Mouse (Mus musculus): ENCODE results near the gene Zbtb2. TPM values are rescaled to one million over a fixed set of nuclear protein-coding genes. Genes with fewer than 3 reads are reported as not detected.
A peak's percentile ranks its signal among the peaks of the same experiment; 100 is the strongest.

Gene Zbtb2
- polyA plus RNA-seq, 1 experiment from 2014 or later = 11.7 TPM

GRCm38 (mm10) chr10:4425245-4425644 lies 37.3 kb upstream of the Zbtb2 start:
- H3K9me3 ChIP-seq (ENCODE audit: control insufficient read depth, low read length) = no peaks in the 10 kb centered on the region
- 81% methylated on average over 8 of the region's 8 CpGs for WGBS
- no peaks in the 10 kb centered on the region for H3K4me1 ChIP-seq (ENCODE audit: control insufficient read depth, insufficient read depth, low read depth, low read length)
- no peak for ATAC-seq
- H3K27me3 ChIP-seq (replicated peaks; ENCODE audit: control insufficient read depth, insufficient read depth, low read length) = no peaks in the 10 kb centered on the region
- no peak overlapping the region for H3K4me3 ChIP-seq (ENCODE audit: low read length)
- no peak overlapping the region for H3K27ac ChIP-seq (ENCODE audit: low read depth, low read length)
- H3K9ac ChIP-seq (ENCODE audit: low read depth, low read length) = no peak overlapping the region
- H3K36me3 ChIP-seq (ENCODE audit: control insufficient read depth, insufficient read depth, low read length) = peaks cover 13% of the 10 kb centered on the region
- H3K4me2 ChIP-seq (ENCODE audit: low read length) = no peak overlapping the region

GRCm38 (mm10) chr10:4407191-4407590 lies 19.3 kb upstream of the Zbtb2 start:
- Histone ChIP-seq H3K36me3 (ENCODE audit: control insufficient read depth, insufficient read depth, low read length) (peaks cover 16% of the 10 kb centered on the region; the same call in 1 of the 2 replicates), H3K4me2 (ENCODE audit: low read length) (no peak overlapping the region), H3K4me1 (ENCODE audit: control insufficient read depth, insufficient read depth, low read depth, low read length) (no peaks in the 10 kb centered on the region; the same call in 1 of the 2 replicates), H3K27me3 (replicated peaks; ENCODE audit: control insufficient read depth, insufficient read depth, low read length) (no peaks in the 10 kb centered on the region), H3K27ac (ENCODE audit: low read depth, low read length) (no peak overlapping the region), H3K4me3 (ENCODE audit: low read length) (no peak overlapping the region), H3K9me3 (ENCODE audit: control insufficient read depth, low read length) (no peaks in the 10 kb centered on the region), H3K9ac (ENCODE audit: low read depth, low read length) (no peak overlapping the region)
- ATAC-seq = no peak
- 96% methylated on average over 1 of the region's 1 CpGs for WGBS

GRCm38 (mm10) chr10:4405511-4405910 lies 17.6 kb upstream of the Zbtb2 start:
- 83% methylated on average over 5 of the region's 5 CpGs for WGBS
- Histone ChIP-seq H3K27me3 (replicated peaks; ENCODE audit: control insufficient read depth, insufficient read depth, low read length) (no peaks in the 10 kb centered on the region), H3K4me2 (ENCODE audit: low read length) (no peak overlapping the region), H3K4me1 (ENCODE audit: control insufficient read depth, insufficient read depth, low read depth, low read length) (no peaks in the 10 kb centered on the region; the same call in 1 of the 2 replicates), H3K36me3 (ENCODE audit: control insufficient read depth, insufficient read depth, low read length) (peaks cover 14% of the 10 kb centered on the region; the same call in 1 of the 2 replicates), H3K9me3 (ENCODE audit: control insufficient read depth, low read length) (no peaks in the 10 kb centered on the region), H3K4me3 (ENCODE audit: low read length) (no peak overlapping the region), H3K9ac (ENCODE audit: low read depth, low read length) (no peak overlapping the region), H3K27ac (ENCODE audit: low read depth, low read length) (no peak overlapping the region)
- no peak; the same call in 1 of the 2 replicates for ATAC-seq

GRCm38 (mm10) chr10:4404895-4405491 lies 17.1 kb upstream of the Zbtb2 start:
- H3K27me3 ChIP-seq (replicated peaks; ENCODE audit: control insufficient read depth, insufficient read depth, low read length) = no peaks in the 10 kb centered on the region
- no peak overlapping the region for H3K4me2 ChIP-seq (ENCODE audit: low read length)
- no peak overlapping the region for H3K4me3 ChIP-seq (ENCODE audit: low read length)
- ATAC-seq = peak; percentile 57
- WGBS = 57% methylated on average over 5 of the region's 5 CpGs
- H3K36me3 ChIP-seq (ENCODE audit: control insufficient read depth, insufficient read depth, low read length) = peaks cover 14% of the 10 kb centered on the region; the same call in 1 of the 2 replicates
- H3K9ac ChIP-seq (ENCODE audit: low read depth, low read length) = no peak overlapping the region
- H3K27ac ChIP-seq (ENCODE audit: low read depth, low read length) = no peak overlapping the region
- H3K9me3 ChIP-seq (ENCODE audit: control insufficient read depth, low read length) = no peaks in the 10 kb centered on the region
- H3K4me1 ChIP-seq (ENCODE audit: control insufficient read depth, insufficient read depth, low read depth, low read length) = no peaks in the 10 kb centered on the region

- no peak for ATAC-seq
- Histone ChIP-seq H3K9me3 (ENCODE audit: control insufficient read depth, low read length) (no peaks in the 10 kb centered on the region), H3K27me3 (replicated peaks; ENCODE audit: control insufficient read depth, insufficient read depth, low read length) (no peaks in the 10 kb centered on the region), H3K4me2 (ENCODE audit: low read length) (no peak overlapping the region), H3K27ac (ENCODE audit: low read depth, low read length) (no peak overlapping the region), H3K9ac (ENCODE audit: low read depth, low read length) (no peak overlapping the region), H3K4me3 (ENCODE audit: low read length) (no peak overlapping the region), H3K36me3 (ENCODE audit: control insufficient read depth, insufficient read depth, low read length) (peaks cover 2% of the 10 kb centered on the region; the same call in 1 of the 2 replicates), H3K4me1 (ENCODE audit: control insufficient read depth, insufficient read depth, low read depth, low read length) (no peaks in the 10 kb centered on the region)
- 91% methylated on average over 5 of the region's 5 CpGs for WGBS
These were observed 10.2 kb upstream of the Zbtb2 start for GRCm38 (mm10) chr10:4398058-4398457.

GRCm38 (mm10) chr10:4395321-4395720 lies 7.4 kb upstream of the Zbtb2 start:
- Histone ChIP-seq H3K4me1 (ENCODE audit: control insufficient read depth, insufficient read depth, low read depth, low read length) (peaks cover 15% of the 10 kb centered on the region), H3K27me3 (replicated peaks; ENCODE audit: control insufficient read depth, insufficient read depth, low read length) (no peaks in the 10 kb centered on the region), H3K36me3 (ENCODE audit: control insufficient read depth, insufficient read depth, low read length) (0 out of 2 replicates have a peak, but pooled peaks cover 2% of the 10 kb centered on the region), H3K27ac (ENCODE audit: low read depth, low read length) (no peak overlapping the region), H3K4me3 (ENCODE audit: low read length) (no peak overlapping the region), H3K9me3 (ENCODE audit: control insufficient read depth, low read length) (no peaks in the 10 kb centered on the region), H3K9ac (ENCODE audit: low read depth, low read length) (no peak overlapping the region), H3K4me2 (ENCODE audit: low read length) (no peak overlapping the region)
- ATAC-seq = no peak
- WGBS = 89% methylated on average over 3 of the region's 3 CpGs

- Histone ChIP-seq H3K9ac (ENCODE audit: low read depth, low read length) (no peak overlapping the region), H3K4me2 (ENCODE audit: low read length) (no peak overlapping the region), H3K27me3 (replicated peaks; ENCODE audit: control insufficient read depth, insufficient read depth, low read length) (no peaks in the 10 kb centered on the region), H3K27ac (ENCODE audit: low read depth, low read length) (no peak overlapping the region), H3K4me3 (ENCODE audit: low read length) (no peak overlapping the region), H3K36me3 (ENCODE audit: control insufficient read depth, insufficient read depth, low read length) (no peaks in the 10 kb centered on the region), H3K9me3 (ENCODE audit: control insufficient read depth, low read length) (no peaks in the 10 kb centered on the region), H3K4me1 (ENCODE audit: control insufficient read depth, insufficient read depth, low read depth, low read length) (peaks cover 30% of the 10 kb centered on the region)
- WGBS = 45% methylated on average over 6 of the region's 6 CpGs
- no peak for ATAC-seq
These were observed 3.9 kb upstream of the Zbtb2 start for GRCm38 (mm10) chr10:4391851-4392250.

- Histone ChIP-seq H3K4me3 (ENCODE audit: low read length) (no peak overlapping the region), H3K27ac (ENCODE audit: low read depth, low read length) (no peak overlapping the region), H3K36me3 (ENCODE audit: control insufficient read depth, insufficient read depth, low read length) (no peaks in the 10 kb centered on the region), H3K27me3 (replicated peaks; ENCODE audit: control insufficient read depth, insufficient read depth, low read length) (no peaks in the 10 kb centered on the region), H3K4me2 (ENCODE audit: low read length) (no peak overlapping the region), H3K9ac (ENCODE audit: low read depth, low read length) (no peak overlapping the region), H3K9me3 (ENCODE audit: control insufficient read depth, low read length) (no peaks in the 10 kb centered on the region), H3K4me1 (ENCODE audit: control insufficient read depth, insufficient read depth, low read depth, low read length) (peaks cover 30% of the 10 kb centered on the region)
- no peak for ATAC-seq
- WGBS = 74% methylated on average over 5 of the region's 5 CpGs
These were observed 3.2 kb upstream of the Zbtb2 start for GRCm38 (mm10) chr10:4391076-4391475.

GRCm38 (mm10) chr10:4390550-4390949 lies 2.6 kb upstream of the Zbtb2 start:
- 77% methylated on average over 2 of the region's 2 CpGs for WGBS
- Histone ChIP-seq H3K4me3 (ENCODE audit: low read length) (no peak overlapping the region), H3K27ac (ENCODE audit: low read depth, low read length) (no peak overlapping the region), H3K36me3 (ENCODE audit: control insufficient read depth, insufficient read depth, low read length) (no peaks in the 10 kb centered on the region), H3K9me3 (ENCODE audit: control insufficient read depth, low read length) (no peaks in the 10 kb centered on the region), H3K4me1 (ENCODE audit: control insufficient read depth, insufficient read depth, low read depth, low read length) (peaks cover 35% of the 10 kb centered on the region), H3K9ac (ENCODE audit: low read depth, low read length) (no peak overlapping the region), H3K4me2 (ENCODE audit: low read length) (no peak overlapping the region), H3K27me3 (replicated peaks; ENCODE audit: control insufficient read depth, insufficient read depth, low read length) (no peaks in the 10 kb centered on the region)
- no peak for ATAC-seq
